In the genomic region with DNA sequence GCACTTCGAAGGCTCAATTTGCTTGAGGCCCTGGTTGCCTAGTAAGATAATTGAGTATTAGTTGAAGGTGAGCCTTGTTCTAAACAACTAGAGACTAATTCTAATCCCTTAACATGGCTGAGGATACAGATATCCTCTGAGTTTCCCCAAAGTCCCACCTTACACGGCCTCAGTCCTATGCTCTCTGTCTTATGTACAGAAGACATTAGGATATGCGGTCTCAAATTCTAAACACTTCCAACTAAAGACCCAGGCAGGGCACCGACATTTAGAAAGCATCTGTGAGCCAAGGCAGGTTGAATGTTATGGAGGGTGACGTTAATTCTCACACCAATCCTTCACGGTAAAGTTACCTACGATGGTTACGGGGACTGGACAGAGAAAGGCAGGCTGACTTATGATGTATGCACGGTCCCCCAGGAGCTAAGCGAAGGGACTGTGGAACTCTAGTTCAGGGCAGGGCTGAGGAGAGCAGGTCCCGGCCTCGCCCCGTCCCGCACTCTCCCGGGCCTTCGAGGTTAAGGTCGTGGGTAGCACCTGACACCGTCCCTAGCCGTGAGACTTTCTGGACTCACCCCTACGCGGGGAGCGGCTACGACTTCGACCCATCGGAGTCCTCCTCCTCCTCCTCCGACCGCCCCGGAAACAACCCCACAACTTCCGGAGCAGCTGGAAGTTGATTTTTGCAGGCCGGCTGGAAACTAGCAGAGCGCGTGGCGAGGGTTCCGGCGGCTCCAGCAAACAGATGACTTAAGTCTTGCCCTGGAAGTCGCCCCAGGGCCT, we compare ENCODE assay signal across 8 mouse cellular contexts. TPM values are rescaled to one million over a fixed set of nuclear protein-coding genes. Genes with fewer than 3 reads are reported as not detected.
DNase-seq lines count a peak whose midpoint lies in the region; ATAC-seq lines count a peak whose summit lies in the region.

A gene (minus strand): TSS at position 651 of the 783 bp plus-strand sequence.

- peak; percentile 94 to 95 for DNase-seq in adrenal gland, adult 18-20 months (ENCODE audit: low spot score in 2 of 2)
- DNase-seq in embryo, embryonic 11 days, result peak; percentile 92
- peak; percentile 90 for DNase-seq in gastrocnemius, postnatal 25 days
- peak; percentile 99 for DNase-seq in intestine, embryonic 14.5 days (ENCODE audit: low spot score)
- peak; percentile 86 to 90 for DNase-seq in left cerebral cortex, postnatal 14 days (ENCODE audit: low spot score in 2 of 2)
- peak; percentile 93 for DNase-seq in mesoderm, embryonic 11.5 days (ENCODE audit: low read depth, low spot score)
- peak; percentile 78 to 81 for DNase-seq in right cerebral cortex, postnatal 36 days (ENCODE audit: low spot score in 2 of 2)
- DNase-seq in yolk sac, embryonic 10.5 days (ENCODE audit: low spot score), result peak; percentile 95

- H3K36me3 ChIP-seq in intestine, embryonic 14.5 days (ENCODE audit: control insufficient read depth, insufficient read depth, low read length), result peaks cover 36% of the 10 kb centered on the region

- H3K4me3 ChIP-seq in intestine, embryonic 14.5 days (ENCODE audit: low read depth, low read length), result peak within 1 kb of the TSS; percentile 62

- H3K4me1 ChIP-seq in intestine, embryonic 14.5 days (replicated peaks; ENCODE audit: control insufficient read depth, insufficient read depth, low read length), result peaks cover 7% of the 10 kb centered on the region

- H3K4me2 ChIP-seq in intestine, embryonic 14.5 days (ENCODE audit: low read length), result peak within 1 kb of the TSS; percentile 73

- H3K9ac ChIP-seq in intestine, embryonic 14.5 days (ENCODE audit: low read length), result peak within 1 kb of the TSS; percentile 71

- 3% methylated on average over 36 of the region's 36 CpGs for WGBS in intestine, embryonic 14.5 days

- H3K27ac ChIP-seq in intestine, embryonic 14.5 days (ENCODE audit: low read depth), result peak within 1 kb of the TSS; percentile 57

- H3K9me3 ChIP-seq in intestine, embryonic 14.5 days (ENCODE audit: control insufficient read depth, low read length), result no peaks in the 10 kb centered on the region

- no peaks in the 10 kb centered on the region for H3K27me3 ChIP-seq in intestine, embryonic 14.5 days (replicated peaks; ENCODE audit: control insufficient read depth, insufficient read depth, low read length)

- ATAC-seq in intestine, embryonic 14.5 days (replicated peaks; ENCODE audit: low FRiP score, low TSS enrichment, low read depth), result peak; percentile 87

- intact Hi-C loops in left cerebral cortex, postnatal 14 days (cut with DNase I), result no loop called here

RNA-seq across cellular contexts. Expression of the gene that starts here (rescaled TPM):
- total RNA-seq in adrenal gland, adult 18-20 months (2021), result 10 to 100 TPM; 56.5 to 60.9 TPM
- total RNA-seq in gastrocnemius, postnatal 25 days (2021), result 10 to 100 TPM; 73.4 to 74.7 TPM
- 105 and 110 TPM in 2 replicates for polyA plus RNA-seq in intestine, embryonic 14.5 days (2014; fragmentation: Nextera tagmentation; extraction: Ambion mirVana)
- total RNA-seq in left cerebral cortex, postnatal 14 days (2021), result 10 to 100 TPM; 53.0 to 54.2 TPM

Comparison
In these comparisons a context has a peak if more than half of its experiments do, and no peak if none do; other contexts are left out.
1. Peak in every context shown above with its lines: DNase-seq, ATAC-seq, H3K4me3 ChIP-seq and H3K27ac ChIP-seq.